Mouse (Mus musculus) right cerebral cortex, postnatal 25 days (tissue): ENCODE results near the gene Adamtsl3.

Experiments used
- DNase-seq: peaks from one replicate; pipeline ENCODE4 v3.0.0; 2022

The Adamtsl3 gene

GRCm38 (mm10) chr7:82335211-82336121 lies at the start of gene Adamtsl3:
Gene Adamtsl3, plus strand, starts transcription at chr7:82335694.
- peak; percentile 15 for DNase-seq

GRCm38 (mm10) chr7:82287242-82287641 lies 48.3 kb upstream of the Adamtsl3 start:
- no peak for DNase-seq

- DNase-seq = no peak
These were observed 42.1 kb upstream of the Adamtsl3 start for GRCm38 (mm10) chr7:82293441-82293840.

- no peak for DNase-seq
These were observed 41.4 kb upstream of the Adamtsl3 start for GRCm38 (mm10) chr7:82294083-82294482.

- no peak for DNase-seq
These were observed 40.9 kb upstream of the Adamtsl3 start for GRCm38 (mm10) chr7:82294611-82295010.

GRCm38 (mm10) chr7:82308398-82308797 lies 27.1 kb upstream of the Adamtsl3 start:
- DNase-seq = no peak

- DNase-seq = no peak
These were observed 17.0 kb upstream of the Adamtsl3 start for GRCm38 (mm10) chr7:82318515-82318914.

- no peak for DNase-seq
These were observed 8.9 kb upstream of the Adamtsl3 start for GRCm38 (mm10) chr7:82326616-82327015.

GRCm38 (mm10) chr7:82327201-82327600 lies 8.3 kb upstream of the Adamtsl3 start:
- DNase-seq = no peak

- no peak for DNase-seq
These were observed 7.6 kb upstream of the Adamtsl3 start for GRCm38 (mm10) chr7:82327881-82328280.

GRCm38 (mm10) chr7:82329831-82330230 lies 5.7 kb upstream of the Adamtsl3 start:
- no peak for DNase-seq

GRCm38 (mm10) chr7:82330860-82331259 lies 4.6 kb upstream of the Adamtsl3 start:
- no peak for DNase-seq

- DNase-seq = no peak
These were observed 1.5 kb upstream of the Adamtsl3 start for GRCm38 (mm10) chr7:82334000-82334399.

- no peak for DNase-seq
These were observed 638 bp downstream of the Adamtsl3 start for GRCm38 (mm10) chr7:82336132-82336531.

GRCm38 (mm10) chr7:82338121-82338520 lies 2.6 kb downstream of the Adamtsl3 start:
- DNase-seq = no peak

GRCm38 (mm10) chr7:82338532-82338931 lies 3.0 kb downstream of the Adamtsl3 start:
- DNase-seq = no peak

- no peak for DNase-seq
These were observed 3.7 kb downstream of the Adamtsl3 start for GRCm38 (mm10) chr7:82339214-82339613.

GRCm38 (mm10) chr7:82341476-82341875 lies 6.0 kb downstream of the Adamtsl3 start:
- no peak for DNase-seq

- no peak for DNase-seq
These were observed 11.2 kb downstream of the Adamtsl3 start for GRCm38 (mm10) chr7:82346706-82347105.

GRCm38 (mm10) chr7:82349796-82350195 lies 14.3 kb downstream of the Adamtsl3 start:
- DNase-seq = no peak

- DNase-seq = no peak
These were observed 14.9 kb downstream of the Adamtsl3 start for GRCm38 (mm10) chr7:82350421-82350820.

- DNase-seq = no peak
These were observed 23.7 kb downstream of the Adamtsl3 start for GRCm38 (mm10) chr7:82359146-82359545.

GRCm38 (mm10) chr7:82359674-82360073 lies 24.2 kb downstream of the Adamtsl3 start:
- DNase-seq = no peak

GRCm38 (mm10) chr7:82360186-82360585 lies 24.7 kb downstream of the Adamtsl3 start:
- no peak for DNase-seq

- no peak for DNase-seq
These were observed 25.6 kb downstream of the Adamtsl3 start for GRCm38 (mm10) chr7:82361127-82361526.
